Mouse (Mus musculus) forebrain, postnatal 0 days (tissue): ENCODE data around the gene Tnfrsf14. TPM values are rescaled to one million over a fixed set of nuclear protein-coding genes. Genes with fewer than 3 reads are reported as not detected.

ENCODE experiments used
- ATAC-seq: fragments of 200-750 bp; cut with Nextera tagmentation; 2 replicates; pipeline ENCODE4 v1.8.0; 2017; ENCODE audit warnings: mild to moderate bottlenecking, moderate library complexity
- DNase-seq: peaks from one replicate; pipeline ENCODE4 v3.0.0-alpha.2; 2015
- H3K27ac ChIP-seq: fragments of 300-500 bp; sonication (generic); 2 replicates; pipeline ENCODE4 v1.5.1; 2014; ENCODE audit warnings: low read depth, mild to moderate bottlenecking, antibody characterized with exemption, low read length, moderate library complexity, mixed read lengths
- H3K27me3 ChIP-seq: fragments of 300-500 bp; sonication (generic); 2 replicates; pipeline ENCODE4 v1.6.1; 2014; ENCODE audit warnings: mild to moderate bottlenecking, low read length, mixed read lengths; ENCODE audit not compliant: insufficient read depth
- H3K36me3 ChIP-seq: fragments of 300-500 bp; sonication (generic); 2 replicates; pipeline ENCODE4 v1.6.1; 2014; ENCODE audit warnings: mild to moderate bottlenecking, moderate library complexity; ENCODE audit not compliant: insufficient read depth
- H3K4me1 ChIP-seq: fragments of 300-500 bp; sonication (generic); 2 replicates; pipeline ENCODE4 v1.6.1; 2014; ENCODE audit warnings: antibody characterized with exemption; ENCODE audit not compliant: insufficient read depth
- H3K4me2 ChIP-seq: fragments of 300-500 bp; sonication (generic); 2 replicates; pipeline ENCODE4 v1.6.1; 2014; ENCODE audit warnings: low read depth, mild to moderate bottlenecking, moderate library complexity
- H3K4me3 ChIP-seq: fragments of 300-500 bp; sonication (generic); 2 replicates; pipeline ENCODE4 v1.5.1; 2014; ENCODE audit warnings: low read depth, low read length, mixed read lengths
- H3K9ac ChIP-seq: fragments of 300-500 bp; sonication (generic); 2 replicates; pipeline ENCODE4 v1.6.1; 2014; ENCODE audit warnings: mild to moderate bottlenecking
- H3K9me3 ChIP-seq: fragments of 300-500 bp; sonication (generic); 2 replicates; pipeline ENCODE4 v1.6.1; 2016; ENCODE audit warnings: low read length
- CTCF ChIP-seq: sonication (generic); IDR thresholded peaks from 2 replicates; pipeline ENCODE4 v1.5.1; 2016; ENCODE audit warnings: antibody characterized with exemption, control low read depth, low read depth
- WGBS: fragments of 180-500 bp; shearing (Covaris S2); extraction: QIAGEN DNeasy Blood & Tissue Kit; methylation state at CpG from one replicate; pipeline ENCODE4 v1.1.7; 2014; 5-methylcytosine and 5-hydroxymethylcytosine counted together
- polyA plus RNA-seq: library from polyadenylated mRNA; unstranded; fragments of >200 nt; fragmentation: Nextera tagmentation; extraction: Ambion mirVana; gene quantifications from 2 replicates; pipeline ENCODE4 v1.2.1, GENCODE M21; 2015
- total RNA-seq: library from RNA; depleted of rRNA; stranded (reverse); fragments of >200 nt; gene quantifications from 2 replicates; pipeline ENCODE4 v1.2.3, GENCODE M21; 2014; rRNA removed

The Tnfrsf14 gene
- 2.6 TPM in 1 of 2 replicates, not detected in the other for total RNA-seq
- polyA plus RNA-seq = not detected in 2 replicates

DNA sequence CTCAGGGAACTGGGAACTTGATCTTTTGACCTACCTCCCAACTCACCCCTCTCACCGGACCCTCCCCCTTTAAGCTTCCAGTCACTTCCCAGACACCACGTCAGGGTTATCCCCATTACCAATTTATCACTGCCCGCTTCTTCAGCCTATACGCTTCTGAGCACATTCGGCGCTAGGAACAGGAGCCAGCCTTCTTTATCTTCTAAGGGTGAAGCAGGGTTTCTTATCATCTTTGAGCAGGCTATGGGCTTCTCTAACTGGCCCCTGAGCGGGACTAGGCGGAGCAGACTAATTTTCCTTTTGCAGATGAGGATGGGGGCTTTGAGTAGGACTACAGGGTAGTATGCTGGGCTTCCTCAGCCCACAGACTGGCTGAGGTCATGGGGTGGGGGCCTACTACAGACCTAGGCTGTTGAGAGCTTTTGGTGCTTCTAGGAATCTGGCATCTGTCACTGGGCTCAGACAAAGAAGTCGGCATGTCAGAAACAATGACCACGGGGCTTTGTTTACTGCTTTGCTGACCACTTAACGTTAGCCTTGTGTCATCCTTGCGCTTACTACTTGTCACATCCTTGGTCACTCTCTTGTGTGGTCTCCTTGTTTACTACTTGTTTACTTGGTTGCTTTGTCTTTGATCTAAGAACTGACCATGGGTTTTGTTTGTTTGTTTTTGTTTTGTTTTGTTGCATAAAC, at the start of gene Tnfrsf14:
Tnfrsf14 (minus strand) TSS at position 169 of the 693 bp plus-strand sequence.
- ATAC-seq (no peak), DNase-seq (no peak)
- Histone ChIP-seq H3K9me3 (no peaks in the 10 kb centered on the region), H3K4me2 (no peak within 1 kb of the TSS), H3K4me1 (no peaks in the 10 kb centered on the region), H3K27me3 (no peaks in the 10 kb centered on the region), H3K27ac (no peak within 1 kb of the TSS), H3K4me3 (no peak within 1 kb of the TSS), H3K9ac (no peak within 1 kb of the TSS), H3K36me3 (no peaks in the 10 kb centered on the region)
- 63% methylated on average over 12 of the region's 12 CpGs for WGBS
- TF ChIP-seq CTCF = no peak

DNA sequence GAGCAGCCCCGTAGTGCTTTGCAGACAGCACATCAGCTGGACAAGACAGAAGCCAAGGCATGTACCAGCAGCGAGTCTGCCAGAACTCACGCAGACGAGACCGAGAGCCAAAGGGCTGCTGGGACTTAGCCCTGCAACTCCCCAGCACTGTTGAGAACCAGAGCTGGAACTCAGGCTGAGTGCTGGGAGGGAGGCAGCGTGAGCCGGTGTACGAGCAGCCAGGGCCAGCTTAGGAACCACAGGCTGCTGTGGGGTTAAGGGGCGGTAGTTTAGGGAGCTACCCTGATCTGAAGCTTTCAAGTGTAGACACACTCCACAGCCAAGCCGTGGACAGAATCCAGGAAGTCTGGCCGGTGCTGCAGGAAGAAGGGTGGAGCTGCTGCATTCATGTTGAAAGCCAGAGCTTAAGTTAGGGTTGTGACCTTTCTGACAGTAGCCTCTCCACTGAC, 45.8 kb upstream of the Tnfrsf14 start:
- H3K27ac ChIP-seq = no peak overlapping the region
- H3K4me2 ChIP-seq = no peak overlapping the region
- peaks cover 100% of the 10 kb centered on the region for H3K36me3 ChIP-seq
- no peaks in the 10 kb centered on the region for H3K9me3 ChIP-seq
- ATAC-seq (no peak), DNase-seq (no peak)
- H3K4me3 ChIP-seq = no peak overlapping the region
- no peaks in the 10 kb centered on the region for H3K27me3 ChIP-seq
- WGBS = 84% methylated on average over 11 of the region's 11 CpGs
- no peak for TF ChIP-seq CTCF
- H3K4me1 ChIP-seq = no peaks in the 10 kb centered on the region
- no peak overlapping the region for H3K9ac ChIP-seq

GRCm38 (mm10) chr4:154972546-154972945, 44.2 kb upstream of the Tnfrsf14 start:
- Histone ChIP-seq H3K27ac (no peak overlapping the region), H3K4me2 (no peak overlapping the region), H3K9ac (no peak overlapping the region), H3K4me1 (no peaks in the 10 kb centered on the region), H3K36me3 (peaks cover 85% of the 10 kb centered on the region), H3K4me3 (no peak overlapping the region), H3K9me3 (no peaks in the 10 kb centered on the region), H3K27me3 (no peaks in the 10 kb centered on the region)
- DNase-seq = no peak
- no peak for TF ChIP-seq CTCF
- 95% methylated on average over 12 of the region's 12 CpGs for WGBS
- no peak for ATAC-seq

DNA sequence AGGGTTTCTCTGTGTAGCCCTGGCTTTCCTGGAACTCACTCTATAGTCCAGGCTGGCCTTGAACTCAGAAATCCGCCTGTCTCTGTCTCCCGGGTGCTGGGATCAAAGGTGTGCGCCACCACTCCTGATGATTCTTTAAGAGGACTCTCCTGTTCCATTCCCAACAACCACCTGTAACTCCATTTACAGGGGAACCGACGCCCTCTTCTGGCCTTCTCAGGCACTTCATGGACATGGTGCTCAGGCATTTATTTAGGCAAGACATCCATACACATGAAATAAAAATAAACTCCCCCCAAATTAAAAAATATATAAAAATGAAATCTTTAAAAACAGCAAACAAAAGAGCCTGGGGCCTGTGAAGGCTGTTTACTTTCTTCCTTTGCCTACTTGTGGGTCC, 38.8 kb upstream of the Tnfrsf14 start:
- peak; percentile 73 for DNase-seq

DNA sequence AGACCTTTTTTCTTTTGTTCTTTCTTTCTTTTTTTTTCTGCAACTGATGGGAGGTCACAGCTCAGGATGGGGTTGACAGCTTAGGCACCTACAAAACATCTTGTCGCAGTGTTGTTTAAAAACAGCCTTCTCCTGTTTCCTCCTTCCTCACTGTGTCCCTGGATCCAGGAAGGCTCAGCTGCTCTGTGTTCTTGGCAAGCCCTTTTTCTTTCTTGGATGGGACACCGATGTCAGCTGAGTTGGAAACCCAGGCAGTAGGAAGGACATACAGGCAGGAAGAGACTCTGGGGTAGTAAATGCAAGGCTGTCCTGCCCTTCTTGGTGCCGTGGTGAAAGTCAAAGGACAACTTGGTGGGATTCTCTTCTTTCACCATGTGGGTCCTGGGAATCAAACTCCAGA, 37.5 kb upstream of the Tnfrsf14 start:
- Histone ChIP-seq H3K36me3 (peaks cover 18% of the 10 kb centered on the region), H3K4me1 (peaks cover 21% of the 10 kb centered on the region; the same call in 1 of the 2 replicates), H3K27ac (no peak overlapping the region), H3K9ac (no peak overlapping the region), H3K4me2 (no peak overlapping the region), H3K9me3 (no peaks in the 10 kb centered on the region), H3K4me3 (no peak overlapping the region), H3K27me3 (no peaks in the 10 kb centered on the region)
- ATAC-seq = no peak
- 60% methylated on average over 3 of the region's 3 CpGs for WGBS
- no peak for TF ChIP-seq CTCF
- no peak for DNase-seq

More for the DNA sequence above, 38.8 kb upstream of the Tnfrsf14 start:
- 55% methylated on average over 5 of the region's 5 CpGs for WGBS
- peak; percentile 64 for TF ChIP-seq CTCF
- no peak for ATAC-seq
- Histone ChIP-seq H3K9ac (no peak overlapping the region), H3K27me3 (no peaks in the 10 kb centered on the region), H3K36me3 (peaks cover 31% of the 10 kb centered on the region), H3K4me3 (no peak overlapping the region), H3K4me1 (peaks cover 17% of the 10 kb centered on the region; the same call in 1 of the 2 replicates), H3K9me3 (no peaks in the 10 kb centered on the region), H3K27ac (no peak overlapping the region), H3K4me2 (no peak overlapping the region)

GRCm38 (mm10) chr4:154964581-154965235, 36.3 kb upstream of the Tnfrsf14 start:
- Histone ChIP-seq H3K27ac (peak overlapping the region; percentile 92), H3K27me3 (no peaks in the 10 kb centered on the region), H3K4me1 (peaks cover 27% of the 10 kb centered on the region; the same call in 1 of the 2 replicates), H3K9ac (peak overlapping the region; percentile 80), H3K36me3 (peaks cover 6% of the 10 kb centered on the region), H3K4me2 (peak overlapping the region; percentile 96), H3K9me3 (no peaks in the 10 kb centered on the region), H3K4me3 (peak overlapping the region; percentile 74)
- no peak for TF ChIP-seq CTCF
- ATAC-seq (no peak), DNase-seq (peak; percentile 48)
- under 1% methylated on average over 31 of the region's 36 CpGs for WGBS
